Mouse (Mus musculus) mature B cell (primary cell): ENCODE results near the gene Eif4e1b.
"Not testable (repeated sequence)": the region's sequence is repeated elsewhere in the genome, so short reads cannot be mapped to it uniquely, and the experiment has no call there.

ENCODE experiments used
- in situ Hi-C: fragments of 300-500 bp; cut with MboI; formaldehyde crosslinking; loops from 2 replicates; pipeline ENCODE4 v1.14.3; 2019

Gene Eif4e1b

GRCm38 (mm10) chr13:54759496-54759895, 24.3 kb upstream of the Eif4e1b start:
- in situ Hi-C loops: no loop called here

GRCm38 (mm10) chr13:54760164-54760795, 23.5 kb upstream of the Eif4e1b start:
- in situ Hi-C loops: no loop called here

GRCm38 (mm10) chr13:54760906-54761305, 22.9 kb upstream of the Eif4e1b start:
- in situ Hi-C loops: no loop called here

- in situ Hi-C loops: no loop called here
Observed at GRCm38 (mm10) chr13:54765281-54766191, 18.3 kb upstream of the Eif4e1b start.

- in situ Hi-C loops: no loop called here
Observed at GRCm38 (mm10) chr13:54766192-54766768, 17.5 kb upstream of the Eif4e1b start, which contains the start of gene Sncb. Gene Sncb (minus strand): TSS chr13:54766595.

GRCm38 (mm10) chr13:54767012-54767411, 16.8 kb upstream of the Eif4e1b start:
- in situ Hi-C loops: no loop called here

- in situ Hi-C loops: no loop called here
Observed at GRCm38 (mm10) chr13:54780592-54780991, 3.2 kb upstream of the Eif4e1b start.

GRCm38 (mm10) chr13:54781086-54781485, 2.7 kb upstream of the Eif4e1b start:
- in situ Hi-C loops: no loop called here

- in situ Hi-C loops: no loop called here
Observed at GRCm38 (mm10) chr13:54783235-54783634, 563 bp upstream of the Eif4e1b start.

- in situ Hi-C loops: not testable (repeated sequence)
Observed at GRCm38 (mm10) chr13:54787591-54787990, 3.8 kb downstream of the Eif4e1b start.

- in situ Hi-C loops: no loop called here
Observed at GRCm38 (mm10) chr13:54788740-54789560, 5.2 kb downstream of the Eif4e1b start, which contains the start of gene Tspan17. Gene Tspan17 (plus strand): TSS chr13:54789377.

- in situ Hi-C loops: no loop called here
Observed at GRCm38 (mm10) chr13:54789561-54790397, 6.0 kb downstream of the Eif4e1b start.

- in situ Hi-C loops: no loop called here
Observed at GRCm38 (mm10) chr13:54792259-54793230, 8.7 kb downstream of the Eif4e1b start.

GRCm38 (mm10) chr13:54794002-54794577, 10.3 kb downstream of the Eif4e1b start:
- in situ Hi-C loops: no loop called here

GRCm38 (mm10) chr13:54794843-54795242, 11.0 kb downstream of the Eif4e1b start:
- in situ Hi-C loops: no loop called here

GRCm38 (mm10) chr13:54797356-54797755, 13.6 kb downstream of the Eif4e1b start:
- in situ Hi-C loops: no loop called here

GRCm38 (mm10) chr13:54797861-54798643, 14.3 kb downstream of the Eif4e1b start:
- in situ Hi-C loops: no loop called here

GRCm38 (mm10) chr13:54798740-54799139, 14.9 kb downstream of the Eif4e1b start:
- in situ Hi-C loops: no loop called here
